Mouse (Mus musculus): Measurements from ENCODE around the gene Ly6g6c. TPM values are rescaled to one million over a fixed set of nuclear protein-coding genes. Genes with fewer than 3 reads are reported as not detected.
A peak's percentile ranks its signal among the peaks of the same experiment; 100 is the strongest.

The Ly6g6c gene
- total and polyA plus RNA-seq, 2 experiments from 2014 or later = not detected

- Histone ChIP-seq H3K4me3 (ENCODE audit: low read length) (no peak overlapping the region), H3K27ac (no peak overlapping the region), H3K9me3 (ENCODE audit: low read length) (no peaks in the 10 kb centered on the region), H3K36me3 (ENCODE audit: insufficient read depth, low read length) (no peaks in the 10 kb centered on the region), H3K9ac (replicated peaks; ENCODE audit: low read length) (no peak overlapping the region), H3K4me1 (ENCODE audit: insufficient read depth, low read length) (no peaks in the 10 kb centered on the region), H3K27me3 (ENCODE audit: insufficient read depth, low read length) (no peaks in the 10 kb centered on the region), H3K4me2 (ENCODE audit: low read depth, low read length) (no peak overlapping the region)
- 58% methylated on average over 4 of the region's 4 CpGs for WGBS
- no peak for TF ChIP-seq CTCF (IDR thresholded peaks at IDR 0.05; ENCODE audit: low read depth)
- no peak for ATAC-seq
- DNase-seq (ENCODE audit: low spot score) = no peak
These were observed 15.5 kb downstream of the Ly6g6c start for GRCm38 (mm10) chr17:35080710-35081109.

GRCm38 (mm10) chr17:35082841-35083576, 17.8 kb downstream of the Ly6g6c start:
- no peak overlapping the region for H3K4me2 ChIP-seq (ENCODE audit: low read depth, low read length)
- H3K4me1 ChIP-seq (ENCODE audit: insufficient read depth, low read length) = no peaks in the 10 kb centered on the region
- H3K9ac ChIP-seq (replicated peaks; ENCODE audit: low read length) = no peak overlapping the region
- no peaks in the 10 kb centered on the region for H3K9me3 ChIP-seq (ENCODE audit: low read length)
- no peaks in the 10 kb centered on the region for H3K36me3 ChIP-seq (ENCODE audit: insufficient read depth, low read length)
- no peak overlapping the region for H3K27ac ChIP-seq
- DNase-seq (ENCODE audit: low spot score) (no peak), ATAC-seq (no peak)
- H3K4me3 ChIP-seq (ENCODE audit: low read length) = no peak overlapping the region
- 87% methylated on average over 16 of the region's 16 CpGs for WGBS
- no peak for TF ChIP-seq CTCF (IDR thresholded peaks at IDR 0.05; ENCODE audit: low read depth)
- no peaks in the 10 kb centered on the region for H3K27me3 ChIP-seq (ENCODE audit: insufficient read depth, low read length)

- Histone ChIP-seq H3K9ac (replicated peaks; ENCODE audit: low read length) (no peak overlapping the region), H3K4me1 (ENCODE audit: insufficient read depth, low read length) (no peaks in the 10 kb centered on the region), H3K4me2 (ENCODE audit: low read depth, low read length) (no peak overlapping the region), H3K9me3 (ENCODE audit: low read length) (no peaks in the 10 kb centered on the region), H3K27ac (no peak overlapping the region), H3K4me3 (ENCODE audit: low read length) (no peak overlapping the region), H3K36me3 (ENCODE audit: insufficient read depth, low read length) (no peaks in the 10 kb centered on the region), H3K27me3 (ENCODE audit: insufficient read depth, low read length) (no peaks in the 10 kb centered on the region)
- no peak for TF ChIP-seq CTCF (IDR thresholded peaks at IDR 0.05; ENCODE audit: low read depth)
- ATAC-seq (no peak), DNase-seq (ENCODE audit: low spot score) (no peak)
- whole genome bisulfite sequencing = 78% methylated on average over 3 of the region's 3 CpGs
These were observed 18.8 kb downstream of the Ly6g6c start for GRCm38 (mm10) chr17:35083929-35084497.

- WGBS = 74% methylated on average over 7 of the region's 7 CpGs
- Histone ChIP-seq H3K27ac (no peak within 1 kb of the TSS), H3K27me3 (ENCODE audit: insufficient read depth, low read length) (no peaks in the 10 kb centered on the region), H3K4me1 (ENCODE audit: insufficient read depth, low read length) (peaks cover 5% of the 10 kb centered on the region), H3K9me3 (ENCODE audit: low read length) (no peaks in the 10 kb centered on the region), H3K36me3 (ENCODE audit: insufficient read depth, low read length) (no peaks in the 10 kb centered on the region), H3K4me3 (ENCODE audit: low read length) (no peak within 1 kb of the TSS), H3K9ac (replicated peaks; ENCODE audit: low read length) (no peak within 1 kb of the TSS; the same call in 1 of the 2 replicates), H3K4me2 (ENCODE audit: low read depth, low read length) (no peak within 1 kb of the TSS)
- ATAC-seq (no peak), DNase-seq (ENCODE audit: low spot score) (no peak)
- TF ChIP-seq CTCF (IDR thresholded peaks at IDR 0.05; ENCODE audit: low read depth) = no peak
These were observed 20.1 kb downstream of the Ly6g6c start, which contains the start of gene Ly6g6f for GRCm38 (mm10) chr17:35085208-35085865. Ly6g6f (minus strand) TSS chr17:35085610.

- ATAC-seq (no peak), DNase-seq (ENCODE audit: low spot score) (no peak)
- no peaks in the 10 kb centered on the region for H3K27me3 ChIP-seq (ENCODE audit: insufficient read depth, low read length)
- no peak overlapping the region for H3K9ac ChIP-seq (replicated peaks; ENCODE audit: low read length)
- peaks cover 11% of the 10 kb centered on the region; the same call in 1 of the 2 replicates for H3K36me3 ChIP-seq (ENCODE audit: insufficient read depth, low read length)
- H3K27ac ChIP-seq = no peak overlapping the region
- H3K4me3 ChIP-seq (ENCODE audit: low read length) = no peak overlapping the region
- WGBS = 48% methylated on average over 2 of the region's 2 CpGs
- no peak overlapping the region for H3K4me2 ChIP-seq (ENCODE audit: low read depth, low read length)
- peak; percentile 55 for TF ChIP-seq CTCF (IDR thresholded peaks at IDR 0.05; ENCODE audit: low read depth)
- peaks cover 11% of the 10 kb centered on the region for H3K4me1 ChIP-seq (ENCODE audit: insufficient read depth, low read length)
- H3K9me3 ChIP-seq (ENCODE audit: low read length) = no peaks in the 10 kb centered on the region
These were observed 23.0 kb downstream of the Ly6g6c start for GRCm38 (mm10) chr17:35088151-35088550.

GRCm38 (mm10) chr17:35088825-35089644, 23.8 kb downstream of the Ly6g6c start, which contains the start of gene Abhd16a:
Abhd16a (plus strand) TSS chr17:35089263.
- peaks cover 11% of the 10 kb centered on the region for H3K4me1 ChIP-seq (ENCODE audit: insufficient read depth, low read length)
- H3K27ac ChIP-seq = peak within 1 kb of the TSS; percentile 98
- peak within 1 kb of the TSS; percentile 68 for H3K4me2 ChIP-seq (ENCODE audit: low read depth, low read length)
- no peaks in the 10 kb centered on the region for H3K27me3 ChIP-seq (ENCODE audit: insufficient read depth, low read length)
- peak within 1 kb of the TSS; percentile 68 for H3K4me3 ChIP-seq (ENCODE audit: low read length)
- peak; percentile 30; the same call in 1 of the 2 replicates for TF ChIP-seq CTCF (IDR thresholded peaks at IDR 0.05; ENCODE audit: low read depth)
- no peaks in the 10 kb centered on the region for H3K9me3 ChIP-seq (ENCODE audit: low read length)
- 3% methylated on average over 62 of the region's 67 CpGs for WGBS
- peak; percentile 97 for DNase-seq (ENCODE audit: low spot score)
- ATAC-seq = peak; percentile 98
- peaks cover 18% of the 10 kb centered on the region; the same call in 1 of the 2 replicates for H3K36me3 ChIP-seq (ENCODE audit: insufficient read depth, low read length)
- H3K9ac ChIP-seq (replicated peaks; ENCODE audit: low read length) = peak within 1 kb of the TSS; percentile 86
